Mouse (Mus musculus): ENCODE measurements around the gene Dscaml1. TPM values are rescaled to one million over a fixed set of nuclear protein-coding genes. Genes with fewer than 3 reads are reported as not detected.

Dscaml1 gene
- polyA plus RNA-seq, 1 experiment from 2014 or later, result 0.27 TPM

DNA sequence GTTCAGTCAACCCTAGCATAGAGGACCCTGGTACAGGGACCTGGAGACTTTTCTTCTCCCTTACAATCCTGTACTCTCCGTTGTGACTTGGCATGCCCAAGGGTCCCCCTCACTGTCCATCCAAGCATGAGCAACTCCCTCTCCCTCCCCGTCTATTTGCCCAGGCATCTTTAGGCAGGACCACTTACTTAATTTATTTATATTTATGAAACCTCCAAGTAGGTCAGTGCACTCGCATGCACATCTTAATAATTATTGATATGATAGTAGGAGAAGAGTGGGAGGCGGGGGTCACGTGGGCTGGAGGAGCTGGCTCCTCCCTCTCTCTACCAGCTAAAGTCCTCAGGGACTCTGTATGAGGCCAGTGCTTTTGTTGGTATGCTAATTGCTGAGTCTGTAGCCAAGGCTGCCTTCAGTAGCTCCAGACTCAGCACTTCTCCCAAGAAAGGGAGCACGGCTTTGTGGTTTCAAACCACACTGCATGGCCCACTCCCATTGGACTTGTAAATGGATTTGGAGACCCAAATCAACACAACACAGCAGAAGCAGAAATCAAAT is 199.5 kb downstream of the Dscaml1 start:
- Histone ChIP-seq H3K4me1 (no peaks in the 10 kb centered on the region), H3K27me3 (no peaks in the 10 kb centered on the region), H3K9me3 (no peaks in the 10 kb centered on the region), H3K4me2 (no peak overlapping the region), H3K9ac (no peak overlapping the region), H3K27ac (no peak overlapping the region), H3K4me3 (no peak overlapping the region), H3K36me3 (no peaks in the 10 kb centered on the region)
- WGBS, result 60% methylated on average over 6 of the region's 6 CpGs
- ATAC-seq (ENCODE audit: borderline replicate concordance, extremely low read depth, low FRiP score, low TSS enrichment), result no peak

DNA sequence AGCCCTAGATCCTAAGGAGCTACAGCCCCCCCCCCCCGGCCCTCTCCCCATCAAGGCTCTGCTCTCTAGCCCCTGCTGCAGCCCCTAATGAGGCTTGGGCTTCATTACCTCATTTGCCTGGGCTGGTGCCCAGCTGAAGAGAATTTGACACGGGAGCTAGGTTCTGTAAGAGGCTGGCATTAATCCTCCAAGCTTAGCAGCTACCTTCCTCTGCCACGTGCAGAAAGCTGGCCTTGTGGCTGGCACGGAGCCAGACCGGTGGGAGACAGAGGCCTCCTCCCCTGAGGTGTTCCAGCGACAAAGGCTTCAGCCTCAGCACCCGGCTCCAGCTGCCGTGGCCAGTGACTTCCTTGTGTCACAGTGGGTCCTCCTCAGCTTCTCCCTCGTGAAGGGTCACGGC is 206.1 kb downstream of the Dscaml1 start:
- WGBS, result 29% methylated on average over 10 of the region's 10 CpGs

DNA sequence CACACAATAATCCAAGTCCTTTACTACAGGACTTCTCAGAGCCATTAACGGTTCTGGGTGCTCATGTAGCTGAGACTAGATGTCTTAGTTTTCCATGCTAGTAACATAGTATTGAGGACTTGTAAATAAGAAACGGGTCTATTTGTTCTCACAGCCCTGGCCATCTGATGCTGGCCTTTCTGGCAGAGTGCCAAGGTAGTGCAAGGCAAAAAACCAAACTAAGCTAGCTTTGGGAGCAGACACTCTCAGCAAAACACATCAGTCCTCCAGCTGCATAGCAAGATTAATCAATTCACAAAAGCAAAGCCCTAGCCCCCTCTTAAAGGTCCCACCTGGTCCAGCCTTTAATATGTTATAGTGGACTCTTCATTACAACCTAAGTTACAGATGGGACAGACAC is 206.6 kb downstream of the Dscaml1 start:
- H3K4me3 ChIP-seq, result no peak overlapping the region
- no peaks in the 10 kb centered on the region for H3K9me3 ChIP-seq
- no peak overlapping the region for H3K9ac ChIP-seq
- no peak overlapping the region for H3K27ac ChIP-seq
- no peaks in the 10 kb centered on the region for H3K27me3 ChIP-seq
- peaks cover 10% of the 10 kb centered on the region for H3K4me1 ChIP-seq
- no peaks in the 10 kb centered on the region for H3K36me3 ChIP-seq
- no peak overlapping the region for H3K4me2 ChIP-seq
- 12% methylated on average over 2 of the region's 2 CpGs for WGBS
- ATAC-seq (ENCODE audit: borderline replicate concordance, extremely low read depth, low FRiP score, low TSS enrichment), result no peak

More for the DNA sequence above, 206.1 kb downstream of the Dscaml1 start:
- Histone ChIP-seq H3K27me3 (no peaks in the 10 kb centered on the region), H3K9ac (no peak overlapping the region), H3K9me3 (no peaks in the 10 kb centered on the region), H3K4me2 (no peak overlapping the region), H3K36me3 (no peaks in the 10 kb centered on the region), H3K4me3 (no peak overlapping the region), H3K27ac (no peak overlapping the region), H3K4me1 (peaks cover 10% of the 10 kb centered on the region)
- peak; percentile 35; the same call in 1 of the 2 replicates for ATAC-seq (ENCODE audit: borderline replicate concordance, extremely low read depth, low FRiP score, low TSS enrichment)

DNA sequence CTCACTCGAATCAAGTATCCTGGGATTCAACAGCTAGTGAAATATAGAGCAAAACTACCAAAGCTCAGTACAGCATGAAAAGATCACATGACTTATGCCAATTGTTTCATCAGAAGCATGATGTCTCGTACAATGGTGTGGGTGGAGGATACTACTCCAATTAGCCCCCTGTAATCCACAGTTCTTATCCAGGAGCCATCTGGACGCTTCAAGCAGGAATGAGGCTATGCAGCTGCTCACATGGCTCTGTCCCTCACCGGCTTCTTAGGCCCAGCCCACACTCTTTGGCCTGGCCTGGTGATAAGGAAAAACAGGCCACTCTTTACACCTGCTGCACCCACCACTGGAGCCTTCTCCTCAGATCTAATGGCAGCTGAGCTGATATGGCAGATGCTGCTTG is 208.6 kb downstream of the Dscaml1 start:
- no peak overlapping the region for H3K4me2 ChIP-seq
- H3K4me3 ChIP-seq, result no peak overlapping the region
- H3K9me3 ChIP-seq, result no peaks in the 10 kb centered on the region
- H3K27ac ChIP-seq, result no peak overlapping the region
- H3K4me1 ChIP-seq, result peaks cover 10% of the 10 kb centered on the region
- H3K36me3 ChIP-seq, result no peaks in the 10 kb centered on the region
- no peaks in the 10 kb centered on the region for H3K27me3 ChIP-seq
- H3K9ac ChIP-seq, result no peak overlapping the region
- 57% methylated on average over 4 of the region's 4 CpGs for WGBS
- ATAC-seq (ENCODE audit: borderline replicate concordance, extremely low read depth, low FRiP score, low TSS enrichment), result no peak

DNA sequence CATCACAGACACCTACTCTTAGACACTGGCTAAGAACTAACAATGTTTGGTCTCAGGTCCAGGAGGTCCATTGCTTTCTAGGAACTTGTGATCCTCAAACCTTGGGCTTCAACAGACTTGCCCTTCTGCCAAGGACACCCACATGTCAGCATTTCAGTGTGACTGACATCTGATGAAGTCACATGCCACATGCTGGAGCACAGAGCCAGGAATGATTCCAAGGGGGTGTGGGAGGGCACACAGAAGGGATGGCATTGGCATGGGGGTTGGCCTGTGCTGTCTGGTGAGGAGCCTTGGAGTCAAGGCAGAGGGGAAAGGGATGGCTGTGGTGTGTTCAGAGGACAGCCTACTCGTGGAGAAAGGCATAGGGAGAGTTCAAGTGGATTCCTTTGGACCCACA is 210.9 kb downstream of the Dscaml1 start:
- WGBS, result 18% methylated on average over 1 of the region's 1 CpGs
- no peak overlapping the region for H3K27ac ChIP-seq
- no peak for ATAC-seq (ENCODE audit: borderline replicate concordance, extremely low read depth, low FRiP score, low TSS enrichment)
- no peaks in the 10 kb centered on the region for H3K9me3 ChIP-seq
- H3K9ac ChIP-seq, result no peak overlapping the region
- no peaks in the 10 kb centered on the region for H3K27me3 ChIP-seq
- H3K4me2 ChIP-seq, result no peak overlapping the region
- peaks cover 9% of the 10 kb centered on the region for H3K4me1 ChIP-seq
- no peaks in the 10 kb centered on the region for H3K36me3 ChIP-seq
- no peak overlapping the region for H3K4me3 ChIP-seq

DNA sequence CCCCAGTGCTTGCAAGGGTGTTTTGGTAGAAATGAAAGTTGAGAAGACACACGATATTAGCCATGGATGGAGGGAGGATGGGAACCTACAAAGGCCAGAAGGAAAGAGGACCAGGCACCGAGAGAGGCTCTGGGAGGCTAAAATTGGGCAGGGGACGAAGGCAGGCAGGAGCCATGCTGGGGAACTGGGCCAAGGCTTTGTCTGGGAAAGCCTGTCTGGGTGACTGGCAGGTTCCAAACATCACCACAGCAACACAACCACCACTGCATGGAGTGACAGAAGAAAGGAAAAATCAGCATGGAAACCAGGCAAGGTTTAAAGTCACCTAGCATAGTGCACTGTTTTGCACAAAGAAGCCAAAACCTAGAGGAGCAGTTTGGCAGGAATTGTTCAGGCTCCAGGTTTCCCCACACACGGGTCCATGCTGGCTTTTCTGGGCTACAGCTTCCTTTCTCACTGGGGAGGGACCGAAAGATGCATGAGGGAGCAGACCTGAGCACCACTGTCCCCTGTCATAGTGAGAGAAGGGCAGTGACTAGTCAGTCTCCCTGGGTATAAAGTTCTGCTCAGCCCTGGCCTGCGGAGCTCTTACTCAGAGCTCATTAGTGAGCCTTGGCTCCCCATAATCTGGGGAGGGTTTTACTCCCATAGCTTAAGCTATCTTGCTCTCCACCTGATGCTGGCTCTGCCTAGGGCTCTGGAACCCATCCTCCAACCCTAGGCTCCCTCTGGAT is 211.9 kb downstream of the Dscaml1 start:
- H3K9ac ChIP-seq, result no peak overlapping the region
- H3K4me1 ChIP-seq, result no peaks in the 10 kb centered on the region
- 76% methylated on average over 6 of the region's 6 CpGs for whole genome bisulfite sequencing
- H3K36me3 ChIP-seq, result no peaks in the 10 kb centered on the region
- no peak overlapping the region for H3K4me2 ChIP-seq
- no peak for ATAC-seq (ENCODE audit: borderline replicate concordance, extremely low read depth, low FRiP score, low TSS enrichment)
- H3K9me3 ChIP-seq, result no peaks in the 10 kb centered on the region
- H3K4me3 ChIP-seq, result no peak overlapping the region
- H3K27ac ChIP-seq, result no peak overlapping the region
- no peaks in the 10 kb centered on the region for H3K27me3 ChIP-seq

DNA sequence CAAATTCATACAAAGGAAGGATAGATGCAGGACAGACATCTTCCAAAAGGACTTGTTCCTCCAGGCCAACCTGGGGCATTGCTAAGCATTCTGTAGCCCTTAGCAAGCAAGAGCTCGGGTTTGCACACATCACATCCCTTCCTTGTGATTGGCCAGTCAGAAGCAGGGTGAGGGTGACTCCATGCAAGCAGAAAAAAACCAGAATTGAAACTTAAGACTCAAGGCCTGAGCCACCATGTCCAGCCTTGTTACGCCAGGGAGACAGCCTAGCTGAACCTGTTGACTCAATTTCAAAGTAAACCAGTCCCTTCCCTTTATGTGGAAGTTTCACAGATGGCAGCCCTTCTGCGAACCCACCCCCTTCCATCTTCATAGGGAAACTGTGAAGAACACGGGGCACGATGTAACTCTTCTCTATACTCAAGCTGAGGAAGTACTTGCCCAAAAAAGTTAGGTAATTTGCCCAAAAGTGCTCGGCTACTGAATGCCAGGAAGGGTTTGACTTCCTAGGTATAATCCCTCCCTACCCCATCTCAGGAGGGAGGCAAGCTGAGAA is 218.5 kb downstream of the Dscaml1 start:
- no peak overlapping the region for H3K9ac ChIP-seq
- no peak for ATAC-seq (ENCODE audit: borderline replicate concordance, extremely low read depth, low FRiP score, low TSS enrichment)
- no peak overlapping the region for H3K4me2 ChIP-seq
- H3K4me3 ChIP-seq, result no peak overlapping the region
- H3K4me1 ChIP-seq, result no peaks in the 10 kb centered on the region
- H3K9me3 ChIP-seq, result no peaks in the 10 kb centered on the region
- H3K36me3 ChIP-seq, result no peaks in the 10 kb centered on the region
- WGBS, result 68% methylated on average over 6 of the region's 6 CpGs
- H3K27me3 ChIP-seq, result no peaks in the 10 kb centered on the region
- no peak overlapping the region for H3K27ac ChIP-seq

DNA sequence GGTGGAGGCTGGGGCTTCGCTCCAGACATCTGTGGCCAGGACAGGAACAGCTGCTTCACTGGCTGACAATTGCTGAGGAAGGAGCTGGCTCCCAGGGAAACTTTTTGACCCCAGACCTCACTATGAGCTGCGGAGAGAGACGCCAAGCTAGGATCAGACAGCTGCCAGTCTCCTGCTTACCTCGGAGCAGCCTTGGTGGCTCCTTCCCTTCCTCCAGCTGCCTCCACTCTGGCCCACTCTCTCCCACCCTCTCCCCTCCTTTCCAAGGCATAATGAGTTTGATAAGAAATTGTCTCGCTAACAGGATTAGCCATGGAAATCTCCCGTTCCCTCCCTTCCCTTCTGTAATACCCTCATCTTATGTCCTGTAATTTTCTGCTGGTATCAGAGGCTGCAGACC is 219.1 kb downstream of the Dscaml1 start:
- no peak overlapping the region for H3K4me3 ChIP-seq
- WGBS, result 22% methylated on average over 6 of the region's 6 CpGs

DNA sequence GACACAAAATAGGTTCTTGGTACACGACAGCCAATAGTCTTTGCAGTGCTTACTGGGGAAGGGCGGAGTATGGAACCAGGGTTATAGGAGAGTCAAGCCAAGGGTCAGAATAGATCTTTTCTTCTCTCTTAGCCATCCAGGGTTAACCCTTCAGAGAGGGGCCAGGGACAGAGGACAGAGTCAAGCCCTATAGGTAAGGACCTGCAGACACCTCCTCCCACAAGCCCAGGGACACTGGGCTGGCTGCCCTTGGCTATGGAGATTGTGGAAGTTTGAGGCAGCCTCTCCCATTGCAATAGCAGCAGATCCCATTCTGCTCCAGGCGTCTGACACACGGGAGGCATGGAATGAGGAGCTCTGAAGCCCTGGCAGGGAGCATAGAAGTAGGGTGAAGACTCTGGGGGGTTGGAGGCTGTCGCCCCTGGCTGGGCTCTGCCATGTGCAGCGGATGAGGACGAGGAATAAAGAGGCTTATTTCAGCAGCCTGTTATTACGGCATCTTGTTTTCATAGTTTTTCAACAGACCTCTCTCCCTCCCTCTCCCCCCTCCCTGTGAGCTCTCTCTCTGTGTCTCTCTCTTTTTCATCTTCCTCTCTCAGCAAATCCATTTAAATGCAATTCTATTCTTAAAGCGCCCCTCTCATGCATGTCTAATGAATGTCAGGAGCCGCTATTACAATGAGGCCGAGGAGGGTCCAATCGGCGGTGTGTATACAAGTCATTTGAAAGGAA is 224.8 kb downstream of the Dscaml1 start:
- H3K4me3 ChIP-seq, result no peak overlapping the region
- no peak overlapping the region for H3K4me2 ChIP-seq
- H3K36me3 ChIP-seq, result no peaks in the 10 kb centered on the region
- H3K27me3 ChIP-seq, result no peaks in the 10 kb centered on the region
- no peak for ATAC-seq (ENCODE audit: borderline replicate concordance, extremely low read depth, low FRiP score, low TSS enrichment)
- 71% methylated on average over 13 of the region's 13 CpGs for WGBS
- H3K9me3 ChIP-seq, result no peaks in the 10 kb centered on the region
- H3K4me1 ChIP-seq, result no peaks in the 10 kb centered on the region
- H3K9ac ChIP-seq, result no peak overlapping the region
- no peak overlapping the region for H3K27ac ChIP-seq

More for the DNA sequence above, 219.1 kb downstream of the Dscaml1 start:
- Histone ChIP-seq H3K36me3 (no peaks in the 10 kb centered on the region), H3K27me3 (no peaks in the 10 kb centered on the region), H3K9me3 (no peaks in the 10 kb centered on the region), H3K4me1 (no peaks in the 10 kb centered on the region), H3K27ac (no peak overlapping the region), H3K4me2 (no peak overlapping the region), H3K9ac (no peak overlapping the region)
- no peak for ATAC-seq (ENCODE audit: borderline replicate concordance, extremely low read depth, low FRiP score, low TSS enrichment)

DNA sequence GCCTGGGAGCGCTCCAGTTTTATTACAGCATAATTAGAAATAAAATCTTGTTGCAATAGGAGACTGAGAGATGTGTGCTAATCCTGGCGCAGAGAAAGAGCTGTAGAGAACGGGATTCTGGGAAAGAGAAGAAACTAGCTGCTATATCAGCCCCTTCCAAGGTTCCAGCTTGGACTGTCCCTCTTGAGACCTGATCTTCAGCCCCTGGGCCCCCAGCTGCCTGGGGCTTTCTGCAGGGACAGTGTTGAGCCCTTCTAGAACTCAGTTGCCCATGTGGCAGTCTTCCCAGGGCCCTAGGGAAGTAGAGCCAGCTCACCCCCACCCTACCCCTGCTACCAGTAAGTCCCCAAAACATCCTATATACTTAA is 225.4 kb downstream of the Dscaml1 start:
- no peak for ATAC-seq (ENCODE audit: borderline replicate concordance, extremely low read depth, low FRiP score, low TSS enrichment)
- H3K9me3 ChIP-seq, result no peaks in the 10 kb centered on the region
- no peak overlapping the region for H3K9ac ChIP-seq
- H3K4me2 ChIP-seq, result no peak overlapping the region
- WGBS, result 87% methylated on average over 3 of the region's 3 CpGs
- H3K36me3 ChIP-seq, result no peaks in the 10 kb centered on the region
- no peaks in the 10 kb centered on the region for H3K27me3 ChIP-seq
- H3K4me1 ChIP-seq, result no peaks in the 10 kb centered on the region
- no peak overlapping the region for H3K27ac ChIP-seq
- no peak overlapping the region for H3K4me3 ChIP-seq

DNA sequence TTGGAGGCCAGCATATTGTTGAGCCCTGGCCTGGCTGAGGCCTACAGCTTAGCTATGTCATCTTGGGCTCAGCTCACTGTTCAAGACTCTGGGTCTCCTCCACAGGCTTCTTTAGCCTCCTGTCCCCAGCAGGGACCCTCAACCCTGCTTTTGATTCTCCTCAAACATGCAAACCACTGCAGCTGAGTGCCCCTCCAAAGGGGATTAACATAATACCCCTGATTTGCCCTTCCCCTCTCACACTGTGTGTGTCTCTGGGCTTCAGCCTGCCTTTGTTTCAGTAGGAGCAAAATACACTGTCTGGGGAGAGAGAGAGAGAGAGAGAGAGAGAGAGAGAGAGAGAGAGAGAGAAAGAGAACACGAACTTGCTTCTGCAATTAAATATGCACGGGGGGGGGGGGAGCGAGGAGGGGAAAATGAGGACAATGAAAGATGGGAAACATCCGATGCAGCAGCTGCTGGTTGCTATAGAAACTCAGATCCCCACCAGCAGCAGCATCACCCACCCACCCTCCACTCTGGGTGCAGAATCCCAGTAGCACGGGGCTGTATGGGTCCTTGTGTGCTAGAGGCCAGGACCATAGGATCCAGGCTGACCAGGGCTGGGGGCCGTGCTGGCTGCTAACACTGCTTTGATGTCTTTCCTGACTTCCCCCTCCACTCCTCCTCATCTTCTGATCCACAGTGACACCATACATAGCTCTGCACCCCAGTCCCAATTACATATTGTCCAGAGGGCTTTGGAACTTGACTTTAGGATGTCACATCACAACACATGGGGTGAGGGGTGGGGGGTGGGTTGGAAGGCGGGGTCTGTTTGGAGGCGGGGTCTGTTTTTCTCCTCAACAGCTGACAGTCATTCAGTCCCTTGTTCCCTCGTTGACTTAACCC is 231.0 kb downstream of the Dscaml1 start:
- no peak for ATAC-seq (ENCODE audit: borderline replicate concordance, extremely low read depth, low FRiP score, low TSS enrichment)
- WGBS, result 23% methylated on average over 9 of the region's 9 CpGs
- no peaks in the 10 kb centered on the region for H3K27me3 ChIP-seq

More for the DNA sequence above, 231.0 kb downstream of the Dscaml1 start:
- Histone ChIP-seq H3K4me1 (no peaks in the 10 kb centered on the region), H3K9me3 (no peaks in the 10 kb centered on the region), H3K9ac (no peak overlapping the region), H3K4me2 (no peak overlapping the region), H3K36me3 (no peaks in the 10 kb centered on the region), H3K27ac (no peak overlapping the region), H3K4me3 (no peak overlapping the region)

Data from lung, embryonic 15.5 days (tissue).